Mouse (Mus musculus): ENCODE data around the gene Plod1. TPM values are rescaled to one million over a fixed set of nuclear protein-coding genes. Genes with fewer than 3 reads are reported as not detected.

Plod1 gene
- polyA plus RNA-seq, 1 experiment from 2014 or later: 20.9 TPM

Other genes with a start within 250 kb of the Plod1 start
- gene Zfp534, start 234.2 kb downstream of the Plod1 start, polyA plus RNA-seq (2016; fragmentation: Nextera tagmentation; extraction: Ambion mirVana): not detected in 2 replicates
- gene Zfp984, start 127.0 kb downstream of the Plod1 start, polyA plus RNA-seq (2016; fragmentation: Nextera tagmentation; extraction: Ambion mirVana): 8.2 and 8.4 TPM in 2 replicates
- gene Zfp933, start 88.4 kb downstream of the Plod1 start, polyA plus RNA-seq (2016; fragmentation: Nextera tagmentation; extraction: Ambion mirVana): 4.7 and 6.0 TPM in 2 replicates
- 70.1 and 73.4 TPM in 2 replicates for gene Miip, start 68.0 kb downstream of the Plod1 start, polyA plus RNA-seq (2016; fragmentation: Nextera tagmentation; extraction: Ambion mirVana)
- 15.4 and 16.4 TPM in 2 replicates for gene Fv1, start 67.8 kb downstream of the Plod1 start, polyA plus RNA-seq (2016; fragmentation: Nextera tagmentation; extraction: Ambion mirVana)
- 42.9 and 43.4 TPM in 2 replicates for gene Mfn2, start 32.1 kb downstream of the Plod1 start, polyA plus RNA-seq (2016; fragmentation: Nextera tagmentation; extraction: Ambion mirVana)
- 9.0 and 9.2 TPM in 2 replicates for gene 2510039O18Rik, start 4.1 kb upstream of the Plod1 start, polyA plus RNA-seq (2016; fragmentation: Nextera tagmentation; extraction: Ambion mirVana)
- not detected in 2 replicates for gene Nppb, start 49.0 kb upstream of the Plod1 start, polyA plus RNA-seq (2016; fragmentation: Nextera tagmentation; extraction: Ambion mirVana)
- gene Nppa, start 64.0 kb upstream of the Plod1 start, polyA plus RNA-seq (2016; fragmentation: Nextera tagmentation; extraction: Ambion mirVana): 0.31 TPM in 1 of 2 replicates, not detected in the other
- gene Clcn6, start 102.1 kb upstream of the Plod1 start, polyA plus RNA-seq (2016; fragmentation: Nextera tagmentation; extraction: Ambion mirVana): 13.4 and 14.2 TPM in 2 replicates
- gene Mthfr, start 102.3 kb upstream of the Plod1 start, polyA plus RNA-seq (2016; fragmentation: Nextera tagmentation; extraction: Ambion mirVana): 27.7 and 30.1 TPM in 2 replicates
- gene Agtrap, start 151.3 kb upstream of the Plod1 start, polyA plus RNA-seq (2016; fragmentation: Nextera tagmentation; extraction: Ambion mirVana): 19.4 TPM in 2 replicates
- gene Mad2l2, start 193.6 kb upstream of the Plod1 start, polyA plus RNA-seq (2016; fragmentation: Nextera tagmentation; extraction: Ambion mirVana): 61.8 and 64.5 TPM in 2 replicates
- gene Draxin, start 193.9 kb upstream of the Plod1 start, polyA plus RNA-seq (2016; fragmentation: Nextera tagmentation; extraction: Ambion mirVana): 1.6 and 2.2 TPM in 2 replicates
- gene Fbxo6, start 215.4 kb upstream of the Plod1 start, polyA plus RNA-seq (2016; fragmentation: Nextera tagmentation; extraction: Ambion mirVana): 8.4 and 10.4 TPM in 2 replicates
- 33.4 and 34.4 TPM in 2 replicates for gene Fbxo44, start 223.7 kb upstream of the Plod1 start, polyA plus RNA-seq (2016; fragmentation: Nextera tagmentation; extraction: Ambion mirVana)
- 0.97 and 1.4 TPM in 2 replicates for gene Fbxo2, start 223.9 kb upstream of the Plod1 start, polyA plus RNA-seq (2016; fragmentation: Nextera tagmentation; extraction: Ambion mirVana)

Measured in forebrain, embryonic 10.5 days (tissue).